Mouse (Mus musculus): ENCODE results near the gene Bag5. TPM values are rescaled to one million over a fixed set of nuclear protein-coding genes. Genes with fewer than 3 reads are reported as not detected.
A peak's percentile ranks its signal among the peaks of the same experiment; 100 is the strongest.

Gene Bag5
- polyA plus RNA-seq, 1 experiment, result 6.2 TPM

DNA sequence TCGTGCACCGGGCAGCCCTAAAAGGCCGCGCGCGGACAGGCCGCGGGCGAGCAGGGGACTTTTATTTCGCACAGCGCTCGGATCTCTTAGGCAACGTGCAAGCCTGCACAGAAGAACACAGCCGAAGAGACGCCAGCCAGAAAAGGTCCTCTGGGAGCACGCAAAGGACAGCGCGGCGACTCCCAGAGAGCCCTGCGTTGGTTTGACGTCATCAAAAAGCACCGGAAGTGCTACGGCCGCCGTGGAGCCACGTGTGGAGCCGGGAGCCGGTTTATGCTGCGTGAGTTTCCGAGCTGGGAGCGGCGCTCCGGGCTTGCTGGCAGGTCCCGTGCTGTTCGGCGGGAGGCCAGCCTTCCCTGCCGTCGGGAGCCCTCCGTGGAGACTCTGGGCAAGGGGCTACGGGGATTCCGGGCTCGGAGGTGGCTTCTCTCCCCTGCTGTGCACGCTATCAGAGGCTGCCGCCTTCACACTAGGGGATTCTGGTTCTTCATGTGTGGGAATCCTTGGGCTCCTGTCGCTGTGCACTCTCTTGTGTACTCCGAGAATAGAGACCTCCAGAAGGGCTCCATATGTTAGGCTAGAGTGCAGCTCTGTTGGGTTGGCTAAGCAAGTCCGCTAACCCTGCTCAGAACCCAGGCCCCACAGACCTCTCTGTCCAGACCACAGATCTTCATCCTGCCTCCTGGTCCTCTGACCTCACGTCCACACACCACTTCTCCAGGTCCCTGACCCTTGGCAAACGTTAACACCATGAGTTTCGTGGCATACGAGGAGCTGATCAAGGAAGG lies 35.0 kb downstream of the Bag5 start, which contains the start of gene Trmt61a:
Gene Trmt61a (plus strand): TSS at position 224 of the 788 bp plus-strand sequence.
- H3K36me3 ChIP-seq (ENCODE audit: control insufficient read depth, insufficient read depth, low read length), result peaks cover 9% of the 10 kb centered on the region; the same call in 1 of the 2 replicates
- peak within 1 kb of the TSS; percentile 89 for H3K4me3 ChIP-seq (ENCODE audit: extremely low read depth, insufficient read depth, insufficient read length)
- under 1% methylated on average over 51 of the region's 51 CpGs for WGBS
- TF ChIP-seq POLR2A (IDR thresholded peaks at IDR 0.05; ENCODE audit: low read depth, low read length) (peak; percentile 55), CTCF (IDR thresholded peaks at IDR 0.05; ENCODE audit: extremely low read depth, insufficient read depth, insufficient read length, insufficient replicate concordance) (no peak)
- peak within 1 kb of the TSS; percentile 72 for H3K27ac ChIP-seq (ENCODE audit: insufficient read depth, low read length)
- H3K4me1 ChIP-seq (ENCODE audit: control insufficient read depth, insufficient read depth, insufficient read length), result peaks cover 11% of the 10 kb centered on the region; the same call in 1 of the 2 replicates
- H3K27me3 ChIP-seq (ENCODE audit: control insufficient read depth, insufficient read depth, low read length), result no peaks in the 10 kb centered on the region
- DNase-seq (ENCODE audit: low read depth in 1 of 2, low spot score in 2 of 2), result peak; percentile 78 to 82

DNA sequence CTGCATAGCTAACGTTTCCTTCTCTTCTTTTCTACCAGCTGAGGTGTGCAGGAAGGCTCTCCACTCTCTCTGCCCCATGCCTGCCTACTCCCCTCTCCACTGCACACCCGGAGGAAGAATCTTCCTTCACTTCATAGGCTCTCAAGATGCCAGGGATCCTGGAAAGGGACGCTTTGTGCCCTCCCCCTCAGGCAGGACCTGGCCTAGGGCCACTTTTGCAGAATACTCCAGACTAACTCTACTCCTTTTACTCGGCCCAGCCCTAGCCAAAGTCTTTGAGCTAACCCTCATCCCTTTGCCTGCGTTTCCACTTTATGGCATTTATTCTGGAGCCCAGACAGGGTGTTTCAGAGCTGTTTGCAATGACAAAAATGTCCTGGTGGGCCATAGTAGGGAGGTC lies 35.6 kb downstream of the Bag5 start:
- Histone ChIP-seq H3K4me1 (ENCODE audit: control insufficient read depth, insufficient read depth, insufficient read length) (peaks cover 14% of the 10 kb centered on the region; the same call in 1 of the 2 replicates), H3K36me3 (ENCODE audit: control insufficient read depth, insufficient read depth, low read length) (peaks cover 4% of the 10 kb centered on the region; the same call in 1 of the 2 replicates), H3K27ac (ENCODE audit: insufficient read depth, low read length) (peak overlapping the region; percentile 72), H3K27me3 (ENCODE audit: control insufficient read depth, insufficient read depth, low read length) (peaks cover 3% of the 10 kb centered on the region; the same call in 1 of the 2 replicates), H3K4me3 (ENCODE audit: extremely low read depth, insufficient read depth, insufficient read length) (peak overlapping the region; percentile 89)
- WGBS, result 31% methylated on average over 5 of the region's 5 CpGs
- TF ChIP-seq POLR2A (IDR thresholded peaks at IDR 0.05; ENCODE audit: low read depth, low read length) (no peak), CTCF (IDR thresholded peaks at IDR 0.05; ENCODE audit: extremely low read depth, insufficient read depth, insufficient read length, insufficient replicate concordance) (no peak)
- DNase-seq (ENCODE audit: low read depth in 1 of 2, low spot score in 2 of 2), result no peak

- Histone ChIP-seq H3K4me1 (ENCODE audit: control insufficient read depth, insufficient read depth, insufficient read length) (peaks cover 20% of the 10 kb centered on the region), H3K4me3 (ENCODE audit: extremely low read depth, insufficient read depth, insufficient read length) (no peak overlapping the region), H3K27ac (ENCODE audit: insufficient read depth, low read length) (0 out of 2 replicates have a peak overlapping the region, but pooled peaks have one; percentile 3), H3K36me3 (ENCODE audit: control insufficient read depth, insufficient read depth, low read length) (no peaks in the 10 kb centered on the region), H3K27me3 (ENCODE audit: control insufficient read depth, insufficient read depth, low read length) (peaks cover 8% of the 10 kb centered on the region)
- no peak for TF ChIP-seq POLR2A (IDR thresholded peaks at IDR 0.05; ENCODE audit: low read depth, low read length)
- TF ChIP-seq CTCF (IDR thresholded peaks at IDR 0.05; ENCODE audit: extremely low read depth, insufficient read depth, insufficient read length, insufficient replicate concordance), result no peak
- 54% methylated on average over 6 of the region's 6 CpGs for whole genome bisulfite sequencing
- no peak for DNase-seq (ENCODE audit: low read depth in 1 of 2, low spot score in 2 of 2)
Observed at GRCm38 (mm10) chr12:111675797-111676580, 37.1 kb downstream of the Bag5 start.

DNA sequence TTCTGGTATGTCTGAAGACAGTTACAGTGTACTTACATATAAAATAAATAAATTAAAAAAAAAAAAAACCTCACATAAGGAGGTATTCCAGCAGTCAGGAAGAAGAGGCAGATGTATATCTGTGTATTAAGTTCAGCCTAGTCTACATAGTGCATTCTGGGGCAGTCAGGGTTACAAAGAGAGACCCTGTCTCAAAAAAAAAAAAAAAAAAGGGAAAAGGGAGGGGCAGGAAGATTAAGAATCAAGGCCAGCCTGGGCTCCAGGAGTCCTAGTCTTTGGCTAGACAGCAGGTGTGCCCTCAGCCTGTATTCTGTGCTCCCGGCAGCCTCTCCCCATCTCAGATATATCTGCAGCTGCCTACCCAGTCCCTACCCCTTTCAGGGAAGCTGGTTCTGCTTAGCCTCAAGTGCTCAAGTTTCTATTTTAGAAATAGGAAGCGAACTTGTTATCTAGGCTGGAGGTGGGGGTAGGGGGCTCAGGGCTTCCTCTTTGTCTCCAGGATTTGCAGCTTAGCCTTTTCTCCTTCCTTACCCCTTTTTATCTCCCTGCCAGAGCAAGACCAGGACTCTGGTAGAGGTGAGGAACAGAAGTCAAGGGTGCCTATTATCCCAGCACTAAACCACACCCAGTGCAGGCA lies 38.1 kb downstream of the Bag5 start:
- TF ChIP-seq POLR2A (IDR thresholded peaks at IDR 0.05; ENCODE audit: low read depth, low read length), result no peak
- no peak for TF ChIP-seq CTCF (IDR thresholded peaks at IDR 0.05; ENCODE audit: extremely low read depth, insufficient read depth, insufficient read length, insufficient replicate concordance)
- Histone ChIP-seq H3K4me1 (ENCODE audit: control insufficient read depth, insufficient read depth, insufficient read length) (peaks cover 22% of the 10 kb centered on the region), H3K27me3 (ENCODE audit: control insufficient read depth, insufficient read depth, low read length) (peaks cover 9% of the 10 kb centered on the region), H3K27ac (ENCODE audit: insufficient read depth, low read length) (no peak overlapping the region), H3K36me3 (ENCODE audit: control insufficient read depth, insufficient read depth, low read length) (no peaks in the 10 kb centered on the region), H3K4me3 (ENCODE audit: extremely low read depth, insufficient read depth, insufficient read length) (no peak overlapping the region)
- DNase-seq (ENCODE audit: low read depth in 1 of 2, low spot score in 2 of 2), result no peak
- WGBS, result 12% methylated on average over 2 of the region's 2 CpGs

GRCm38 (mm10) chr12:111672581-111672980 lies 40.5 kb downstream of the Bag5 start:
- 13% methylated on average over 12 of the region's 12 CpGs for WGBS
- Histone ChIP-seq H3K27ac (ENCODE audit: insufficient read depth, low read length) (no peak overlapping the region), H3K4me3 (ENCODE audit: extremely low read depth, insufficient read depth, insufficient read length) (peak overlapping the region; percentile 49; the same call in 1 of the 2 replicates), H3K36me3 (ENCODE audit: control insufficient read depth, insufficient read depth, low read length) (no peaks in the 10 kb centered on the region), H3K4me1 (ENCODE audit: control insufficient read depth, insufficient read depth, insufficient read length) (peaks cover 15% of the 10 kb centered on the region), H3K27me3 (ENCODE audit: control insufficient read depth, insufficient read depth, low read length) (peaks cover 9% of the 10 kb centered on the region)
- no peak for TF ChIP-seq CTCF (IDR thresholded peaks at IDR 0.05; ENCODE audit: extremely low read depth, insufficient read depth, insufficient read length, insufficient replicate concordance)
- TF ChIP-seq POLR2A (IDR thresholded peaks at IDR 0.05; ENCODE audit: low read depth, low read length), result no peak
- no peak for DNase-seq (ENCODE audit: low read depth in 1 of 2, low spot score in 2 of 2)

DNA sequence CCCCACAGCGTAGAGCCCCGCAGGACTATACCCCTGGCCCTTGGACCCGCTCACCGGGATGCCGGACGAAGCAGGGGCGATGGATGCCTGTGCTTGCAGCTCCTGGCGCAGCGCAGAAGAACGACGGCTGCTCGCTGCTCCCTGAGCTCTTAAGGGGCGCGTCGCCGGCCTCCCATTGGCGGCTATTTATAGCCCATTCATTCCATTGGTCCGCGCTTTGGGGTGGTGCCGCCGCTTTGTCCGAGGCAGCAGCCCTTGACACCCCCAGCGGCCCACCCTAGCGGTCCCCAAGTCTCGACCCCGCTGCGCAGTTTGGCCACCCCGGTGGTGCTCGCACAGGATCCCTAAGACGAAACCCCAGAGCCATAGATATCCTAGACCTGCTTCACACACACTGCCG lies 40.9 kb downstream of the Bag5 start, which contains the start of gene Ckb:
Gene Ckb (minus strand): TSS at position 163 of the 400 bp plus-strand sequence.
- Histone ChIP-seq H3K27ac (ENCODE audit: insufficient read depth, low read length) (no peak within 1 kb of the TSS), H3K27me3 (ENCODE audit: control insufficient read depth, insufficient read depth, low read length) (peaks cover 9% of the 10 kb centered on the region), H3K4me1 (ENCODE audit: control insufficient read depth, insufficient read depth, insufficient read length) (peaks cover 11% of the 10 kb centered on the region), H3K36me3 (ENCODE audit: control insufficient read depth, insufficient read depth, low read length) (no peaks in the 10 kb centered on the region), H3K4me3 (ENCODE audit: extremely low read depth, insufficient read depth, insufficient read length) (peak within 1 kb of the TSS; percentile 49)
- under 1% methylated on average over 31 of the region's 31 CpGs for WGBS
- DNase-seq (ENCODE audit: low read depth in 1 of 2, low spot score in 2 of 2), result peak in 1 of 2 experiments; percentile 32
- TF ChIP-seq CTCF (IDR thresholded peaks at IDR 0.05; ENCODE audit: extremely low read depth, insufficient read depth, insufficient read length, insufficient replicate concordance) (no peak), POLR2A (IDR thresholded peaks at IDR 0.05; ENCODE audit: low read depth, low read length) (peak; percentile 9; the same call in 1 of the 2 replicates)

Data from spleen, adult 2 months (tissue).